Mouse (Mus musculus) erythroblast, embryonic 14.5 days (primary cell): ENCODE data around the gene Lime1. TPM values are rescaled to one million over a fixed set of nuclear protein-coding genes. Genes with fewer than 3 reads are reported as not detected.

Source experiments
- H3K27me3 ChIP-seq: 2 replicates; pipeline ENCODE4 v1.6.1; 2012; ENCODE audit warnings: inconsistent platforms; ENCODE audit not compliant: control insufficient read depth
- H3K36me3 ChIP-seq: 2 replicates; pipeline ENCODE4 v1.6.1; 2012; ENCODE audit warnings: mild to moderate bottlenecking, inconsistent platforms; ENCODE audit not compliant: control insufficient read depth
- H3K4me1 ChIP-seq: 2 replicates; pipeline ENCODE4 v1.6.1; 2012; ENCODE audit warnings: inconsistent platforms; ENCODE audit not compliant: control insufficient read depth
- H3K4me3 ChIP-seq: replicated peaks from 2 replicates; pipeline ENCODE3; 2012; ENCODE audit warnings: moderate library complexity, mild to moderate bottlenecking, inconsistent platforms
- H3K9me3 ChIP-seq: 2 replicates; pipeline ENCODE4 v1.6.1; 2012; ENCODE audit warnings: low read length, inconsistent platforms, mixed read lengths; ENCODE audit not compliant: control insufficient read depth
- GATA1 ChIP-seq: IDR thresholded peaks from 2 replicates; pipeline ENCODE4 v1.6.1; 2012; ENCODE audit warnings: low read length, inconsistent platforms, mixed read lengths
- TAL1 ChIP-seq: IDR thresholded peaks from 3 replicates; pipeline ENCODE4 v1.6.1; 2012; ENCODE audit warnings: low read length, inconsistent platforms, mixed read lengths
- polyA plus RNA-seq: library from polyadenylated mRNA; stranded (reverse); fragments of >175 nt; gene quantifications from 2 replicates; pipeline ENCODE4 v1.2.3, GENCODE M21; 2012

The Lime1 gene
- polyA plus RNA-seq = 3.9 and 4.1 TPM in 2 replicates

GRCm38 (mm10) chr2:181379778-181380177, at the start of gene Lime1:
Gene Lime1, plus strand, starts transcription at chr2:181380078.
- peaks cover 4% of the 10 kb centered on the region for H3K4me1 ChIP-seq
- no peaks in the 10 kb centered on the region for H3K27me3 ChIP-seq
- H3K4me3 ChIP-seq = no peak within 1 kb of the TSS
- H3K36me3 ChIP-seq = peaks cover 78% of the 10 kb centered on the region
- TF ChIP-seq GATA1 (no peak), TAL1 (no peak)
- no peaks in the 10 kb centered on the region for H3K9me3 ChIP-seq

GRCm38 (mm10) chr2:181332542-181332941, 47.3 kb upstream of the Lime1 start:
- Histone ChIP-seq H3K4me3 (no peak overlapping the region), H3K4me1 (no peaks in the 10 kb centered on the region), H3K27me3 (no peaks in the 10 kb centered on the region), H3K9me3 (no peaks in the 10 kb centered on the region), H3K36me3 (peaks cover 93% of the 10 kb centered on the region)
- no peak for TF ChIP-seq TAL1
- no peak for TF ChIP-seq GATA1

- no peaks in the 10 kb centered on the region for H3K27me3 ChIP-seq
- H3K4me1 ChIP-seq = no peaks in the 10 kb centered on the region
- H3K9me3 ChIP-seq = no peaks in the 10 kb centered on the region
- H3K36me3 ChIP-seq = peaks cover 92% of the 10 kb centered on the region
- TF ChIP-seq TAL1 (no peak), GATA1 (no peak)
- H3K4me3 ChIP-seq = no peak overlapping the region
Observed at GRCm38 (mm10) chr2:181334023-181334422, 45.9 kb upstream of the Lime1 start.

- no peak overlapping the region for H3K4me3 ChIP-seq
- no peaks in the 10 kb centered on the region for H3K4me1 ChIP-seq
- TF ChIP-seq GATA1 (no peak), TAL1 (no peak)
- H3K36me3 ChIP-seq = peaks cover 89% of the 10 kb centered on the region
- H3K27me3 ChIP-seq = no peaks in the 10 kb centered on the region
- no peaks in the 10 kb centered on the region for H3K9me3 ChIP-seq
Observed at GRCm38 (mm10) chr2:181340426-181340825, 39.5 kb upstream of the Lime1 start.

- Histone ChIP-seq H3K4me1 (no peaks in the 10 kb centered on the region), H3K9me3 (no peaks in the 10 kb centered on the region), H3K36me3 (peaks cover 88% of the 10 kb centered on the region), H3K4me3 (no peak overlapping the region), H3K27me3 (no peaks in the 10 kb centered on the region)
- no peak for TF ChIP-seq TAL1
- TF ChIP-seq GATA1 = no peak
Observed at GRCm38 (mm10) chr2:181342766-181343165, 37.1 kb upstream of the Lime1 start.

GRCm38 (mm10) chr2:181356780-181357179, 23.1 kb upstream of the Lime1 start:
- Histone ChIP-seq H3K36me3 (peaks cover 100% of the 10 kb centered on the region), H3K27me3 (no peaks in the 10 kb centered on the region), H3K4me3 (no peak overlapping the region), H3K4me1 (no peaks in the 10 kb centered on the region), H3K9me3 (no peaks in the 10 kb centered on the region)
- no peak for TF ChIP-seq GATA1
- TF ChIP-seq TAL1 = no peak

GRCm38 (mm10) chr2:181363946-181364345, 15.9 kb upstream of the Lime1 start:
- TF ChIP-seq GATA1 = no peak
- no peak for TF ChIP-seq TAL1
- peaks cover 58% of the 10 kb centered on the region for H3K36me3 ChIP-seq
- H3K9me3 ChIP-seq = no peaks in the 10 kb centered on the region
- no peaks in the 10 kb centered on the region for H3K27me3 ChIP-seq
- peaks cover 44% of the 10 kb centered on the region for H3K4me1 ChIP-seq
- peak overlapping the region; percentile 68 for H3K4me3 ChIP-seq

GRCm38 (mm10) chr2:181364487-181364859, 15.4 kb upstream of the Lime1 start:
- peaks cover 58% of the 10 kb centered on the region for H3K36me3 ChIP-seq
- H3K27me3 ChIP-seq = no peaks in the 10 kb centered on the region
- no peaks in the 10 kb centered on the region for H3K9me3 ChIP-seq
- TF ChIP-seq GATA1 (no peak), TAL1 (no peak)
- peak overlapping the region; percentile 68 for H3K4me3 ChIP-seq
- H3K4me1 ChIP-seq = peaks cover 44% of the 10 kb centered on the region

GRCm38 (mm10) chr2:181364860-181365596, 14.8 kb upstream of the Lime1 start, which contains the start of the genes Zgpat and Arfrp1:
Gene Zgpat, plus strand, starts transcription at chr2:181364928.
Gene Arfrp1, minus strand, starts transcription at chr2:181365404.
- TF ChIP-seq GATA1 (no peak), TAL1 (no peak)
- H3K4me3 ChIP-seq = peak within 1 kb of the TSS; percentile 68
- peaks cover 46% of the 10 kb centered on the region for H3K4me1 ChIP-seq
- H3K36me3 ChIP-seq = peaks cover 58% of the 10 kb centered on the region
- H3K9me3 ChIP-seq = peaks cover 3% of the 10 kb centered on the region; the same call in 1 of the 2 replicates
- H3K27me3 ChIP-seq = no peaks in the 10 kb centered on the region

- Histone ChIP-seq H3K9me3 (peaks cover 4% of the 10 kb centered on the region; the same call in 1 of the 2 replicates), H3K27me3 (no peaks in the 10 kb centered on the region), H3K4me1 (peaks cover 47% of the 10 kb centered on the region), H3K4me3 (peak overlapping the region; percentile 68), H3K36me3 (peaks cover 58% of the 10 kb centered on the region)
- TF ChIP-seq GATA1 (no peak), TAL1 (no peak)
Observed at GRCm38 (mm10) chr2:181365655-181366075, 14.2 kb upstream of the Lime1 start.
